Mouse (Mus musculus): Measurements from ENCODE around the gene Gm7247. TPM values are rescaled to one million over a fixed set of nuclear protein-coding genes. Genes with fewer than 3 reads are reported as not detected.
"Not testable (repeated sequence)": the region's sequence is repeated elsewhere in the genome, so short reads cannot be mapped to it uniquely, and the experiment has no call there.

The Gm7247 gene
- polyA plus RNA-seq, 1 experiment from 2014 or later: not detected

GRCm38 (mm10) chr14:51482051-51482715 is 120.6 kb downstream of the Gm7247 start:
- WGBS: 89% methylated on average over 5 of the region's 5 CpGs
- DNase-seq (ENCODE audit: low spot score, missing footprints): no peak
- no peak overlapping the region for H3K27ac ChIP-seq (ENCODE audit: low read depth, low read length)
- H3K4me3 ChIP-seq (ENCODE audit: low read depth, low read length): no peak overlapping the region
- H3K4me2 ChIP-seq: no peak overlapping the region
- H3K27me3 ChIP-seq (ENCODE audit: control insufficient read depth, insufficient read depth, low read length): no peaks in the 10 kb centered on the region
- H3K9me3 ChIP-seq (ENCODE audit: control insufficient read depth, low read length): no peaks in the 10 kb centered on the region
- ATAC-seq (ENCODE audit: low FRiP score): no peak
- H3K4me1 ChIP-seq (ENCODE audit: control insufficient read depth, insufficient read depth, low read length): no peaks in the 10 kb centered on the region
- no peaks in the 10 kb centered on the region for H3K36me3 ChIP-seq (ENCODE audit: control insufficient read depth, insufficient read depth, low read length)
- no peak overlapping the region for H3K9ac ChIP-seq (ENCODE audit: low read length)

- not testable (repeated sequence) for H3K9me3 ChIP-seq (ENCODE audit: control insufficient read depth, low read length); H3K9ac ChIP-seq (ENCODE audit: low read length); H3K4me1 ChIP-seq (ENCODE audit: control insufficient read depth, insufficient read depth, low read length); H3K27ac ChIP-seq (ENCODE audit: low read depth, low read length); ATAC-seq (ENCODE audit: low FRiP score); H3K4me3 ChIP-seq (ENCODE audit: low read depth, low read length); H3K4me2 ChIP-seq; DNase-seq (ENCODE audit: low spot score, missing footprints); H3K27me3 ChIP-seq (ENCODE audit: control insufficient read depth, insufficient read depth, low read length); H3K36me3 ChIP-seq (ENCODE audit: control insufficient read depth, insufficient read depth, low read length)
- 84% methylated on average over 10 of the region's 10 CpGs for WGBS
Observed at GRCm38 (mm10) chr14:51482971-51483381, 121.4 kb downstream of the Gm7247 start.

GRCm38 (mm10) chr14:51483671-51484070 is 122.1 kb downstream of the Gm7247 start:
- Histone ChIP-seq H3K9ac (ENCODE audit: low read length) (no peak overlapping the region), H3K27me3 (ENCODE audit: control insufficient read depth, insufficient read depth, low read length) (no peaks in the 10 kb centered on the region), H3K36me3 (ENCODE audit: control insufficient read depth, insufficient read depth, low read length) (no peaks in the 10 kb centered on the region), H3K4me1 (ENCODE audit: control insufficient read depth, insufficient read depth, low read length) (no peaks in the 10 kb centered on the region), H3K4me2 (no peak overlapping the region), H3K4me3 (ENCODE audit: low read depth, low read length) (no peak overlapping the region), H3K27ac (ENCODE audit: low read depth, low read length) (no peak overlapping the region), H3K9me3 (ENCODE audit: control insufficient read depth, low read length) (no peaks in the 10 kb centered on the region)
- WGBS: 97% methylated on average over 1 of the region's 1 CpGs
- DNase-seq (ENCODE audit: low spot score, missing footprints) (no peak), ATAC-seq (ENCODE audit: low FRiP score) (no peak)

GRCm38 (mm10) chr14:51486111-51486510 is 124.6 kb downstream of the Gm7247 start:
- Histone ChIP-seq H3K4me2 (no peak overlapping the region), H3K4me1 (ENCODE audit: control insufficient read depth, insufficient read depth, low read length) (no peaks in the 10 kb centered on the region), H3K36me3 (ENCODE audit: control insufficient read depth, insufficient read depth, low read length) (no peaks in the 10 kb centered on the region), H3K27ac (ENCODE audit: low read depth, low read length) (no peak overlapping the region), H3K27me3 (ENCODE audit: control insufficient read depth, insufficient read depth, low read length) (no peaks in the 10 kb centered on the region), H3K9ac (ENCODE audit: low read length) (no peak overlapping the region), H3K4me3 (ENCODE audit: low read depth, low read length) (no peak overlapping the region), H3K9me3 (ENCODE audit: control insufficient read depth, low read length) (no peaks in the 10 kb centered on the region)
- DNase-seq (ENCODE audit: low spot score, missing footprints) (no peak), ATAC-seq (ENCODE audit: low FRiP score) (no peak)
- 82% methylated on average over 1 of the region's 1 CpGs for WGBS

GRCm38 (mm10) chr14:51495781-51496180 is 134.2 kb downstream of the Gm7247 start:
- Histone ChIP-seq H3K4me2 (no peak overlapping the region), H3K27me3 (ENCODE audit: control insufficient read depth, insufficient read depth, low read length) (no peaks in the 10 kb centered on the region)
- peak; percentile 81 for DNase-seq (ENCODE audit: low spot score, missing footprints)

GRCm38 (mm10) chr14:51496955-51497354 is 135.4 kb downstream of the Gm7247 start:
- whole genome bisulfite sequencing: 77% methylated on average over 1 of the region's 1 CpGs
- Histone ChIP-seq H3K27ac (ENCODE audit: low read depth, low read length) (no peak overlapping the region), H3K9me3 (ENCODE audit: control insufficient read depth, low read length) (no peaks in the 10 kb centered on the region), H3K4me2 (no peak overlapping the region), H3K36me3 (ENCODE audit: control insufficient read depth, insufficient read depth, low read length) (no peaks in the 10 kb centered on the region), H3K9ac (ENCODE audit: low read length) (no peak overlapping the region), H3K4me3 (ENCODE audit: low read depth, low read length) (no peak overlapping the region), H3K4me1 (ENCODE audit: control insufficient read depth, insufficient read depth, low read length) (no peaks in the 10 kb centered on the region), H3K27me3 (ENCODE audit: control insufficient read depth, insufficient read depth, low read length) (no peaks in the 10 kb centered on the region)
- no peak for DNase-seq (ENCODE audit: low spot score, missing footprints)
- no peak for ATAC-seq (ENCODE audit: low FRiP score)

More at GRCm38 (mm10) chr14:51495781-51496180, 134.2 kb downstream of the Gm7247 start:
- no peak overlapping the region for H3K9ac ChIP-seq (ENCODE audit: low read length)
- H3K4me1 ChIP-seq (ENCODE audit: control insufficient read depth, insufficient read depth, low read length): no peaks in the 10 kb centered on the region
- H3K27ac ChIP-seq (ENCODE audit: low read depth, low read length): no peak overlapping the region
- no peaks in the 10 kb centered on the region for H3K36me3 ChIP-seq (ENCODE audit: control insufficient read depth, insufficient read depth, low read length)
- 83% methylated on average over 2 of the region's 2 CpGs for WGBS
- no peaks in the 10 kb centered on the region for H3K9me3 ChIP-seq (ENCODE audit: control insufficient read depth, low read length)
- no peak for ATAC-seq (ENCODE audit: low FRiP score)
- H3K4me3 ChIP-seq (ENCODE audit: low read depth, low read length): no peak overlapping the region

GRCm38 (mm10) chr14:51497958-51498357 is 136.4 kb downstream of the Gm7247 start:
- Histone ChIP-seq H3K9ac (ENCODE audit: low read length) (no peak overlapping the region), H3K4me3 (ENCODE audit: low read depth, low read length) (no peak overlapping the region), H3K4me1 (ENCODE audit: control insufficient read depth, insufficient read depth, low read length) (no peaks in the 10 kb centered on the region), H3K4me2 (no peak overlapping the region), H3K36me3 (ENCODE audit: control insufficient read depth, insufficient read depth, low read length) (no peaks in the 10 kb centered on the region), H3K27ac (ENCODE audit: low read depth, low read length) (no peak overlapping the region), H3K27me3 (ENCODE audit: control insufficient read depth, insufficient read depth, low read length) (no peaks in the 10 kb centered on the region), H3K9me3 (ENCODE audit: control insufficient read depth, low read length) (no peaks in the 10 kb centered on the region)
- DNase-seq (ENCODE audit: low spot score, missing footprints): peak; percentile 81
- ATAC-seq (ENCODE audit: low FRiP score): no peak
- WGBS: 91% methylated on average over 2 of the region's 2 CpGs

- no peak for ATAC-seq (ENCODE audit: low FRiP score)
- WGBS: 89% methylated on average over 2 of the region's 2 CpGs
Observed at GRCm38 (mm10) chr14:51499707-51500275, 138.2 kb downstream of the Gm7247 start.

GRCm38 (mm10) chr14:51500461-51500860 is 138.9 kb downstream of the Gm7247 start:
- WGBS: 94% methylated on average over 4 of the region's 4 CpGs
- Histone ChIP-seq H3K4me1 (ENCODE audit: control insufficient read depth, insufficient read depth, low read length) (no peaks in the 10 kb centered on the region), H3K9me3 (ENCODE audit: control insufficient read depth, low read length) (no peaks in the 10 kb centered on the region), H3K4me3 (ENCODE audit: low read depth, low read length) (no peak overlapping the region), H3K4me2 (no peak overlapping the region), H3K9ac (ENCODE audit: low read length) (no peak overlapping the region), H3K27me3 (ENCODE audit: control insufficient read depth, insufficient read depth, low read length) (no peaks in the 10 kb centered on the region), H3K27ac (ENCODE audit: low read depth, low read length) (no peak overlapping the region), H3K36me3 (ENCODE audit: control insufficient read depth, insufficient read depth, low read length) (no peaks in the 10 kb centered on the region)
- ATAC-seq (ENCODE audit: low FRiP score) (no peak), DNase-seq (ENCODE audit: low spot score, missing footprints) (no peak)

More at GRCm38 (mm10) chr14:51499707-51500275, 138.2 kb downstream of the Gm7247 start:
- peak; percentile 92 for DNase-seq (ENCODE audit: low spot score, missing footprints)
- Histone ChIP-seq H3K36me3 (ENCODE audit: control insufficient read depth, insufficient read depth, low read length) (no peaks in the 10 kb centered on the region), H3K9ac (ENCODE audit: low read length) (no peak overlapping the region), H3K4me2 (no peak overlapping the region), H3K4me1 (ENCODE audit: control insufficient read depth, insufficient read depth, low read length) (no peaks in the 10 kb centered on the region), H3K9me3 (ENCODE audit: control insufficient read depth, low read length) (no peaks in the 10 kb centered on the region), H3K27me3 (ENCODE audit: control insufficient read depth, insufficient read depth, low read length) (no peaks in the 10 kb centered on the region), H3K4me3 (ENCODE audit: low read depth, low read length) (no peak overlapping the region), H3K27ac (ENCODE audit: low read depth, low read length) (no peak overlapping the region)
